Mouse (Mus musculus) bone marrow macrophage, adult 2 months (primary cell): ENCODE measurements around the gene Ccdc155.

Experiments used
- CTCF ChIP-seq: IDR thresholded peaks from 2 replicates; pipeline ENCODE4 v1.5.1; 2012; ENCODE audit warnings: low read depth, mild to moderate bottlenecking, low read length, moderate library complexity
- POLR2A ChIP-seq: IDR thresholded peaks from 2 replicates; pipeline ENCODE4 v1.6.1; 2012; ENCODE audit warnings: mild to moderate bottlenecking, low read depth, low read length, borderline replicate concordance

- TF ChIP-seq CTCF (no peak), POLR2A (no peak)
These were observed 9.0 kb upstream of the Ccdc155 start for GRCm38 (mm10) chr7:45213708-45214107.
